Mouse (Mus musculus) brain, embryonic 18.5 days (tissue): Measurements from ENCODE around the gene Guca2b.

Experiments
- DNase-seq: peaks from one replicate; pipeline ENCODE4 v3.0.0-alpha.2; 2012; ENCODE audit warnings: low read depth, low spot score

The Guca2b gene

GRCm38 (mm10) chr4:119658731-119659130, at the start of gene Guca2b:
TSS of gene Guca2b (minus strand) at chr4:119658954.
- DNase-seq: no peak

- no peak for DNase-seq
Observed at GRCm38 (mm10) chr4:119707751-119708150, 49.0 kb upstream of the Guca2b start.

- DNase-seq: no peak
Observed at GRCm38 (mm10) chr4:119707326-119707725, 48.6 kb upstream of the Guca2b start.

- DNase-seq: no peak
Observed at GRCm38 (mm10) chr4:119703965-119704364, 45.2 kb upstream of the Guca2b start.

- DNase-seq: no peak
Observed at GRCm38 (mm10) chr4:119701269-119701954, 42.7 kb upstream of the Guca2b start.

- no peak for DNase-seq
Observed at GRCm38 (mm10) chr4:119698339-119698738, 39.6 kb upstream of the Guca2b start.

GRCm38 (mm10) chr4:119685746-119686145, 27.0 kb upstream of the Guca2b start:
- no peak for DNase-seq

GRCm38 (mm10) chr4:119682596-119682995, 23.8 kb upstream of the Guca2b start:
- DNase-seq: no peak

- DNase-seq: no peak
Observed at GRCm38 (mm10) chr4:119672685-119673084, 13.9 kb upstream of the Guca2b start.

- no peak for DNase-seq
Observed at GRCm38 (mm10) chr4:119671164-119671563, 12.4 kb upstream of the Guca2b start.

- no peak for DNase-seq
Observed at GRCm38 (mm10) chr4:119670736-119671135, 12.0 kb upstream of the Guca2b start.

- DNase-seq: no peak
Observed at GRCm38 (mm10) chr4:119670210-119670555, 11.4 kb upstream of the Guca2b start.

- peak; percentile 60 for DNase-seq
Observed at GRCm38 (mm10) chr4:119669356-119670209, 10.8 kb upstream of the Guca2b start.

GRCm38 (mm10) chr4:119668596-119668995, 9.8 kb upstream of the Guca2b start:
- DNase-seq: no peak

GRCm38 (mm10) chr4:119668185-119668584, 9.4 kb upstream of the Guca2b start:
- DNase-seq: no peak

GRCm38 (mm10) chr4:119667454-119667853, 8.7 kb upstream of the Guca2b start:
- DNase-seq: no peak

GRCm38 (mm10) chr4:119666116-119666515, 7.4 kb upstream of the Guca2b start:
- no peak for DNase-seq

- no peak for DNase-seq
Observed at GRCm38 (mm10) chr4:119665166-119665565, 6.4 kb upstream of the Guca2b start.

- DNase-seq: no peak
Observed at GRCm38 (mm10) chr4:119663409-119664095, 4.8 kb upstream of the Guca2b start.

- no peak for DNase-seq
Observed at GRCm38 (mm10) chr4:119662976-119663375, 4.2 kb upstream of the Guca2b start.

- DNase-seq: no peak
Observed at GRCm38 (mm10) chr4:119662151-119662550, 3.4 kb upstream of the Guca2b start.

- no peak for DNase-seq
Observed at GRCm38 (mm10) chr4:119660007-119660406, 1.3 kb upstream of the Guca2b start.
